ENCODE assay signal across 8 mouse cellular contexts in genomic region chr5:123906146-123906975, GRCm38 (mm10). TPM values are rescaled to one million over a fixed set of nuclear protein-coding genes. Genes with fewer than 3 reads are reported as not detected.
DNase-seq lines count a peak whose midpoint lies in the region; ATAC-seq and TF ChIP-seq lines count a peak whose summit lies in the region.

No protein-coding gene starts in this region.

- H3K79me2 ChIP-seq in CH12.LX (replicated peaks; ENCODE audit: control insufficient read depth, extremely low read depth, insufficient read depth, poor library complexity, severe bottlenecking) = peaks cover 24% of the 10 kb centered on the region

- H3K4me3 ChIP-seq in CH12.LX (replicated peaks in 1 of 3; ENCODE audit: low read depth in 2 of 3, low read length in 2 of 3, poor library complexity in 1 of 3) = peak overlapping the region; percentile 33 to 80 (median 50)
- H3K4me3 ChIP-seq in forebrain, embryonic 15.5 days = peak overlapping the region; percentile 92
- peak overlapping the region; percentile 87; the same call in 1 of the 2 replicates for H3K4me3 ChIP-seq in liver, postnatal 0 days (ENCODE audit: low read depth, low read length)

- in situ Hi-C loops in CH12.LX (cut with MboI; ENCODE audit: low pct_ligation_motif_present, low pct_unique_long_range_greater_than_20kb, low sequenced_read_pairs) = loop anchor here (5.0 to 25.0 kb wide), 2 partner anchors 84 to 269 kb away; no protein-coding TSS in a partner anchor

- ATAC-seq in forebrain, embryonic 15.5 days (replicated peaks) = no peak
- ATAC-seq in liver, postnatal 0 days = no peak
- no peak for ATAC-seq in frontal cortex, adult (ENCODE audit: low TSS enrichment)

- 69% methylated on average over 17 of the region's 17 CpGs for WGBS in forebrain, embryonic 15.5 days
- 61% methylated on average over 17 of the region's 17 CpGs for WGBS in liver, postnatal 0 days (ENCODE audit: insufficient replicate concordance)

- intact Hi-C loops in heart, postnatal 36 days (cut with DNase I) = loop anchor here (5.0 kb wide), 3 partner anchors 159 to 279 kb away; partner anchors contain the start of genes Kntc1 and Rsrc2

- H3K36me3 ChIP-seq in CH12.LX (replicated peaks in 1 of 2; ENCODE audit: control insufficient read depth in 1 of 2, insufficient read depth in 1 of 2, low read length in 1 of 2) = peaks cover 15 to 31% of the 10 kb centered on the region in 2 experiments
- H3K36me3 ChIP-seq in forebrain, embryonic 15.5 days = peaks cover 19% of the 10 kb centered on the region; the same call in 1 of the 2 replicates
- H3K36me3 ChIP-seq in liver, postnatal 0 days (replicated peaks; ENCODE audit: insufficient read depth, low read length) = peaks cover 19% of the 10 kb centered on the region

- no peaks in the 10 kb centered on the region for H3K27me3 ChIP-seq in CH12.LX (replicated peaks)
- no peaks in the 10 kb centered on the region for H3K27me3 ChIP-seq in forebrain, embryonic 15.5 days
- no peaks in the 10 kb centered on the region for H3K27me3 ChIP-seq in liver, postnatal 0 days (ENCODE audit: insufficient read depth, low read length)

- dilution Hi-C loops in CH12.LX (cut with MboI; ENCODE audit: extremely low pct_ligation_motif_present, extremely low pct_unique_long_range_greater_than_20kb, low sequenced_read_pairs) = no loop called here

- DNase-seq in heart, adult 11 months = peak; percentile 87
- no peak for DNase-seq in heart, postnatal 36 days
- DNase-seq in CH12.LX (ENCODE audit: extremely low read depth) = peak; percentile 88
- no peak for DNase-seq in liver, postnatal 0 days
- no peak for DNase-seq in T-cell, adult 2 months (ENCODE audit: low spot score)
- no peak for DNase-seq in urinary bladder, postnatal 4 days (ENCODE audit: low spot score in 2 of 2)

- peaks cover 3% of the 10 kb centered on the region for H3K9me3 ChIP-seq in CH12.LX (replicated peaks; ENCODE audit: low read length)
- H3K9me3 ChIP-seq in forebrain, embryonic 15.5 days = no peaks in the 10 kb centered on the region
- H3K9me3 ChIP-seq in liver, postnatal 0 days (ENCODE audit: low read length) = no peaks in the 10 kb centered on the region

- H3K4me1 ChIP-seq in CH12.LX (ENCODE audit: control insufficient read depth in 1 of 2, insufficient read depth in 2 of 2) = peaks cover 17 to 35% of the 10 kb centered on the region in 2 experiments
- peaks cover 21% of the 10 kb centered on the region for H3K4me1 ChIP-seq in forebrain, embryonic 15.5 days
- H3K4me1 ChIP-seq in liver, postnatal 0 days (ENCODE audit: insufficient read depth) = peaks cover 10% of the 10 kb centered on the region

- H3K4me2 ChIP-seq in CH12.LX (ENCODE audit: insufficient read depth, low read depth, poor library complexity, severe bottlenecking) = peak overlapping the region; percentile 87
- peak overlapping the region; percentile 94 for H3K4me2 ChIP-seq in forebrain, embryonic 15.5 days (replicated peaks)
- H3K4me2 ChIP-seq in liver, postnatal 0 days (ENCODE audit: low read depth, low read length) = peak overlapping the region; percentile 93

- peak overlapping the region; percentile 91 for H3K27ac ChIP-seq in CH12.LX (ENCODE audit: insufficient read depth, low read depth)
- peak overlapping the region; percentile 41; the same call in 1 of the 2 replicates for H3K27ac ChIP-seq in forebrain, embryonic 15.5 days (replicated peaks)
- H3K27ac ChIP-seq in liver, postnatal 0 days (ENCODE audit: low read depth) = no peak overlapping the region

- peak overlapping the region; percentile 46 for H3K9ac ChIP-seq in CH12.LX (ENCODE audit: insufficient read depth, low read depth)
- peak overlapping the region; percentile 46 for H3K9ac ChIP-seq in forebrain, embryonic 15.5 days (replicated peaks)
- no peak overlapping the region for H3K9ac ChIP-seq in liver, postnatal 0 days (replicated peaks)

- peak; percentile 74 for TF ChIP-seq POLR2A in CH12.LX (IDR thresholded peaks at IDR 0.05; ENCODE audit: low read depth, low read length)

- no peak; a peak in 1 of 4 replicates for TF ChIP-seq CTCF in CH12.LX (conservative IDR thresholded peaks at IDR 0.05 in 1 of 2, IDR thresholded peaks at IDR 0.05 in 1 of 2; ENCODE audit: low read depth in 2 of 2, low read length in 2 of 2)
- TF ChIP-seq CTCF in liver, postnatal 0 days (IDR thresholded peaks at IDR 0.05; ENCODE audit: low read depth) = no peak

- no peak for TF ChIP-seq RAD21 in CH12.LX (IDR thresholded peaks at IDR 0.05; ENCODE audit: low read depth, low read length)

- peak; percentile 92 for TF ChIP-seq EP300 in CH12.LX (IDR thresholded peaks at IDR 0.05; ENCODE audit: low read length)
- TF ChIP-seq EP300 in liver, postnatal 0 days (IDR thresholded peaks at IDR 0.05; ENCODE audit: low read depth) = no peak

TF ChIP-seq in CH12.LX, 34 proteins besides CTCF, POLR2A, EP300 and RAD21 (continues in another document):
- TF ChIP-seq HCFC1 (IDR thresholded peaks at IDR 0.05; ENCODE audit: low read depth, low read length) (no peak), ELF1 (IDR thresholded peaks at IDR 0.05; ENCODE audit: low read depth, low read length) (0 out of 2 replicates have a peak, but pooled peaks have one; percentile 43), BHLHE40 (IDR thresholded peaks at IDR 0.05; ENCODE audit: low read depth, low read length) (peak; percentile 71), E2F4 (IDR thresholded peaks at IDR 0.05; ENCODE audit: insufficient replicate concordance, low read depth, low read length) (no peak), ZMIZ1 (IDR thresholded peaks at IDR 0.05; ENCODE audit: low read depth, low read length) (peak; percentile 97), JUN (IDR thresholded peaks at IDR 0.05; ENCODE audit: insufficient read depth, low read depth, low read length) (peak; percentile 58; the same call in 1 of the 2 replicates), PAX5 (IDR thresholded peaks at IDR 0.05; ENCODE audit: low read length) (no peak), TBP (conservative IDR thresholded peaks at IDR 0.05; ENCODE audit: low read depth, low read length) (peak; percentile 95), GABPA (IDR thresholded peaks at IDR 0.05; ENCODE audit: insufficient replicate concordance, low read depth, low read length) (no peak), MAX (IDR thresholded peaks at IDR 0.05; ENCODE audit: low read length) (peak; percentile 62; the same call in 1 of the 2 replicates), NELFE (IDR thresholded peaks at IDR 0.05; ENCODE audit: low read depth, low read length) (no peak), USF2 (conservative IDR thresholded peaks at IDR 0.05; ENCODE audit: low read depth, low read length) (no peak), JUND (conservative IDR thresholded peaks at IDR 0.05; ENCODE audit: low read depth, low read length) (peak; percentile 38; the same call in 1 of the 2 replicates), ETS1 (conservative IDR thresholded peaks at IDR 0.05; ENCODE audit: low read depth, low read length) (peak; percentile 83), MAFK (IDR thresholded peaks at IDR 0.05; ENCODE audit: insufficient replicate concordance, low read length) (peak; percentile 51; the same call in 1 of the 2 replicates), MAZ (IDR thresholded peaks at IDR 0.05; ENCODE audit: low read depth, low read length) (peak; percentile 41; the same call in 1 of the 2 replicates), ZKSCAN1 (IDR thresholded peaks at IDR 0.05; ENCODE audit: borderline replicate concordance, low read depth, low read length) (no peak), SIN3A (IDR thresholded peaks at IDR 0.05; ENCODE audit: low read length) (no peak), POLR2AphosphoS2 (IDR thresholded peaks at IDR 0.05; ENCODE audit: low read depth, low read length) (no peak; the same call in 1 of the 2 replicates), RCOR1 (conservative IDR thresholded peaks at IDR 0.05; ENCODE audit: low read depth, low read length) (no peak; the same call in none of the 2 replicates), TCF12 (IDR thresholded peaks at IDR 0.05; ENCODE audit: low read depth, low read length) (peak; percentile 55; the same call in 1 of the 2 replicates)

RNA-seq across cellular contexts. Expression of gene Denr, which starts 0.6 kb away (rescaled TPM):
- 10 to 100 TPM; 49.6 to 51.2 TPM for total RNA-seq in heart, postnatal 36 days (2021)
- total RNA-seq in CH12.LX (2012; rRNA removed) (80.9 and 90.4 TPM in 2 replicates), CH12.LX (2014; rRNA removed) (127 and 128 TPM in 2 replicates)
- 372 and 423 TPM in 2 replicates for polyA plus RNA-seq in CH12.LX (2012; ENCODE audit: insufficient read length, low read depth)
- polyA plus RNA-seq in forebrain, embryonic 15.5 days (2015; fragmentation: Nextera tagmentation; extraction: Ambion mirVana) = 143 and 146 TPM in 2 replicates
- polyA plus RNA-seq in liver, postnatal 0 days (2015; fragmentation: Nextera tagmentation; extraction: Ambion mirVana) = 54.1 and 61.1 TPM in 2 replicates

RNA-seq across cellular contexts. Expression of gene Gm43518, which starts 20.9 kb away (rescaled TPM):
- not detected for total RNA-seq in heart, postnatal 36 days (2021)
- total RNA-seq in CH12.LX (2012; rRNA removed) = not detected in 2 replicates
- not detected in 2 replicates for total RNA-seq in CH12.LX (2014; rRNA removed)
- polyA plus RNA-seq in CH12.LX (2012; ENCODE audit: insufficient read length, low read depth) = 0.74 and 0.87 TPM in 2 replicates
- polyA plus RNA-seq in forebrain, embryonic 15.5 days (2015; fragmentation: Nextera tagmentation; extraction: Ambion mirVana) = 1.8 and 3.7 TPM in 2 replicates
- 0.41 and 0.67 TPM in 2 replicates for polyA plus RNA-seq in liver, postnatal 0 days (2015; fragmentation: Nextera tagmentation; extraction: Ambion mirVana)

RNA-seq across cellular contexts. Expression of gene Ccdc62, which starts 24.1 kb away (rescaled TPM):
- 1 to 10 TPM; 2.6 to 3.7 TPM for total RNA-seq in heart, postnatal 36 days (2021)
- total RNA-seq in CH12.LX (2012; rRNA removed) = 5.3 and 6.2 TPM in 2 replicates
- total RNA-seq in CH12.LX (2014; rRNA removed) = 2.0 and 2.6 TPM in 2 replicates
- polyA plus RNA-seq in CH12.LX (2012; ENCODE audit: insufficient read length, low read depth) = 1.6 and 2.2 TPM in 2 replicates
- polyA plus RNA-seq in forebrain, embryonic 15.5 days (2015; fragmentation: Nextera tagmentation; extraction: Ambion mirVana) = 3.5 and 5.8 TPM in 2 replicates
- polyA plus RNA-seq in liver, postnatal 0 days (2015; fragmentation: Nextera tagmentation; extraction: Ambion mirVana) = 3.1 and 3.2 TPM in 2 replicates

RNA-seq across cellular contexts. Expression of gene Hcar1, which starts 26.5 kb away (rescaled TPM):
- under 1 TPM; 0.54 to 0.69 TPM for total RNA-seq in heart, postnatal 36 days (2021)
- total RNA-seq in CH12.LX (2012; rRNA removed) = not detected in 2 replicates
- total RNA-seq in CH12.LX (2014; rRNA removed) = not detected in 2 replicates
- polyA plus RNA-seq in CH12.LX (2012; ENCODE audit: insufficient read length, low read depth) = not detected in 2 replicates
- polyA plus RNA-seq in forebrain, embryonic 15.5 days (2015; fragmentation: Nextera tagmentation; extraction: Ambion mirVana) = 0.24 and 0.29 TPM in 2 replicates
- polyA plus RNA-seq in liver, postnatal 0 days (2015; fragmentation: Nextera tagmentation; extraction: Ambion mirVana) = 0.11 and 0.14 TPM in 2 replicates

RNA-seq across cellular contexts. Expression of gene Hcar2, which starts 41.1 kb away (rescaled TPM):
- total RNA-seq in heart, postnatal 36 days (2021) = under 1 TPM in 1 of 2 experiments, not detected in 1; 0.31 TPM
- not detected in 2 replicates for total RNA-seq in CH12.LX (2012; rRNA removed)
- total RNA-seq in CH12.LX (2014; rRNA removed) = not detected in 2 replicates
- not detected in 2 replicates for polyA plus RNA-seq in CH12.LX (2012; ENCODE audit: insufficient read length, low read depth)
- polyA plus RNA-seq in forebrain, embryonic 15.5 days (2015; fragmentation: Nextera tagmentation; extraction: Ambion mirVana) = not detected in 2 replicates
- polyA plus RNA-seq in liver, postnatal 0 days (2015; fragmentation: Nextera tagmentation; extraction: Ambion mirVana) = 0.15 and 0.22 TPM in 2 replicates

Comparison
In these comparisons a context has a peak if more than half of its experiments do, and no peak if none do; other contexts are left out.
1. DNase-seq: peak in heart, adult 11 months (single experiment) and CH12.LX (single experiment); none in heart, postnatal 36 days (0 of 2), liver, postnatal 0 days (single experiment), T-cell, adult 2 months (single experiment) and urinary bladder, postnatal 4 days (0 of 2).
2. Peak in every context shown above with its lines, with median percentiles within 50 percentile points of each other: H3K4me2 ChIP-seq and H3K4me3 ChIP-seq.